In genomic region chr4:133816504-133816875, GRCm38 (mm10) we compare ENCODE assay signal across 8 mouse cellular contexts. TPM values are rescaled to one million over a fixed set of nuclear protein-coding genes. Genes with fewer than 3 reads are reported as not detected.
A peak's percentile ranks its signal among the peaks of the same experiment; 100 is the strongest.
DNase-seq lines count a peak whose midpoint lies in the region; ATAC-seq and TF ChIP-seq lines count a peak whose summit lies in the region.

No protein-coding gene starts in this region.

- DNase-seq in forebrain, embryonic 10.5 days (ENCODE audit: extremely low spot score, low spot score): no peak
- no peak for DNase-seq in forebrain, embryonic 14.5 days (ENCODE audit: low spot score)
- DNase-seq in lung, embryonic 14.5 days: no peak
- no peak for DNase-seq in lung, postnatal 14 days
- no peak for DNase-seq in thymus, postnatal 4 days
- no peak for DNase-seq in urinary bladder, postnatal 10 days (ENCODE audit: low spot score)

- H3K4me1 ChIP-seq in forebrain, embryonic 10.5 days: peaks cover 47% of the 10 kb centered on the region
- peaks cover 12% of the 10 kb centered on the region; the same call in 1 of the 2 replicates for H3K4me1 ChIP-seq in forebrain, embryonic 14.5 days (ENCODE audit: control insufficient read depth, insufficient read depth, low read length)
- peaks cover 11% of the 10 kb centered on the region for H3K4me1 ChIP-seq in lung, embryonic 14.5 days (ENCODE audit: insufficient read depth)
- peaks cover 22% of the 10 kb centered on the region for H3K4me1 ChIP-seq in heart, embryonic 16.5 days (ENCODE audit: control insufficient read depth, insufficient read depth, low read length)
- peaks cover 27% of the 10 kb centered on the region for H3K4me1 ChIP-seq in liver, embryonic 16.5 days (ENCODE audit: control insufficient read depth, low read depth, low read length)

- H3K4me2 ChIP-seq in forebrain, embryonic 14.5 days (ENCODE audit: low read length): no peak overlapping the region
- H3K4me2 ChIP-seq in lung, embryonic 14.5 days: peak overlapping the region; percentile 74
- H3K4me2 ChIP-seq in heart, embryonic 16.5 days (ENCODE audit: low read depth, low read length): peak overlapping the region; percentile 74
- peak overlapping the region; percentile 41 for H3K4me2 ChIP-seq in liver, embryonic 16.5 days (ENCODE audit: low read depth, low read length)

- H3K27ac ChIP-seq in forebrain, embryonic 10.5 days: peak overlapping the region; percentile 100
- H3K27ac ChIP-seq in forebrain, embryonic 14.5 days (ENCODE audit: low read depth, low read length): no peak overlapping the region
- peak overlapping the region; percentile 100 for H3K27ac ChIP-seq in lung, embryonic 14.5 days (ENCODE audit: low read depth)
- H3K27ac ChIP-seq in heart, embryonic 16.5 days (ENCODE audit: low read length): peak overlapping the region; percentile 99
- no peak overlapping the region for H3K27ac ChIP-seq in liver, embryonic 16.5 days (ENCODE audit: low read length)

- 26% methylated on average over 7 of the region's 7 CpGs for WGBS in forebrain, embryonic 10.5 days
- WGBS in forebrain, embryonic 14.5 days: 31% methylated on average over 7 of the region's 7 CpGs
- WGBS in lung, embryonic 14.5 days: 13% methylated on average over 7 of the region's 7 CpGs
- WGBS in heart, embryonic 16.5 days: 18% methylated on average over 7 of the region's 7 CpGs
- WGBS in liver, embryonic 16.5 days (ENCODE audit: insufficient replicate concordance): 31% methylated on average over 7 of the region's 7 CpGs

- H3K9ac ChIP-seq in forebrain, embryonic 14.5 days (ENCODE audit: low read length): no peak overlapping the region
- peak overlapping the region; percentile 85 for H3K9ac ChIP-seq in lung, embryonic 14.5 days
- peak overlapping the region; percentile 91 for H3K9ac ChIP-seq in heart, embryonic 16.5 days (ENCODE audit: low read length)
- H3K9ac ChIP-seq in liver, embryonic 16.5 days (ENCODE audit: low read depth, low read length): no peak overlapping the region; the same call in 1 of the 2 replicates

- no peaks in the 10 kb centered on the region for H3K36me3 ChIP-seq in forebrain, embryonic 10.5 days (replicated peaks)
- no peaks in the 10 kb centered on the region for H3K36me3 ChIP-seq in forebrain, embryonic 14.5 days (ENCODE audit: control insufficient read depth, insufficient read depth, low read length)
- H3K36me3 ChIP-seq in lung, embryonic 14.5 days (ENCODE audit: insufficient read depth): no peaks in the 10 kb centered on the region
- H3K36me3 ChIP-seq in heart, embryonic 16.5 days (ENCODE audit: control insufficient read depth, insufficient read depth): no peaks in the 10 kb centered on the region
- no peaks in the 10 kb centered on the region for H3K36me3 ChIP-seq in liver, embryonic 16.5 days (ENCODE audit: control insufficient read depth, insufficient read depth)

- H3K9me3 ChIP-seq in forebrain, embryonic 10.5 days: no peaks in the 10 kb centered on the region
- no peaks in the 10 kb centered on the region for H3K9me3 ChIP-seq in forebrain, embryonic 14.5 days (replicated peaks; ENCODE audit: control insufficient read depth, low read length)
- H3K9me3 ChIP-seq in lung, embryonic 14.5 days (ENCODE audit: low read depth, low read length): no peaks in the 10 kb centered on the region
- H3K9me3 ChIP-seq in heart, embryonic 16.5 days (replicated peaks; ENCODE audit: control insufficient read depth, low read length): no peaks in the 10 kb centered on the region
- no peaks in the 10 kb centered on the region for H3K9me3 ChIP-seq in liver, embryonic 16.5 days (replicated peaks; ENCODE audit: control insufficient read depth, low read length)

- TF ChIP-seq CTCF in lung, embryonic 14.5 days (IDR thresholded peaks at IDR 0.05; ENCODE audit: low read depth): no peak

- H3K27me3 ChIP-seq in forebrain, embryonic 10.5 days (ENCODE audit: poor library complexity, severe bottlenecking): peaks cover 23% of the 10 kb centered on the region
- H3K27me3 ChIP-seq in forebrain, embryonic 14.5 days (replicated peaks; ENCODE audit: control insufficient read depth, insufficient read depth, low read length): no peaks in the 10 kb centered on the region
- no peaks in the 10 kb centered on the region for H3K27me3 ChIP-seq in lung, embryonic 14.5 days (ENCODE audit: insufficient read depth, low read length)
- no peaks in the 10 kb centered on the region for H3K27me3 ChIP-seq in heart, embryonic 16.5 days (ENCODE audit: control insufficient read depth, insufficient read depth, low read length)
- H3K27me3 ChIP-seq in liver, embryonic 16.5 days (ENCODE audit: control insufficient read depth, insufficient read depth, low read depth, low read length): no peaks in the 10 kb centered on the region

- ATAC-seq in forebrain, embryonic 14.5 days: no peak
- ATAC-seq in lung, embryonic 14.5 days (ENCODE audit: insufficient read depth): no peak
- ATAC-seq in heart, embryonic 16.5 days (replicated peaks; ENCODE audit: extremely low read depth, insufficient read depth, low FRiP score): no peak
- ATAC-seq in liver, embryonic 16.5 days (ENCODE audit: low read depth): no peak

- H3K4me3 ChIP-seq in forebrain, embryonic 10.5 days: peak overlapping the region; percentile 67
- no peak overlapping the region for H3K4me3 ChIP-seq in forebrain, embryonic 14.5 days (ENCODE audit: low read depth, low read length)
- peak overlapping the region; percentile 18 for H3K4me3 ChIP-seq in lung, embryonic 14.5 days (ENCODE audit: low read depth, low read length)
- peak overlapping the region; percentile 38 for H3K4me3 ChIP-seq in heart, embryonic 16.5 days (ENCODE audit: low read length)
- H3K4me3 ChIP-seq in liver, embryonic 16.5 days (ENCODE audit: low read depth, low read length): peak overlapping the region; percentile 9; the same call in 1 of the 2 replicates

RNA-seq across cellular contexts. Expression of gene Arid1a, which starts 59.9 kb away (rescaled TPM):
- polyA plus RNA-seq in forebrain, embryonic 10.5 days (2016; fragmentation: Nextera tagmentation; extraction: Ambion mirVana): 35.3 and 38.8 TPM in 2 replicates
- polyA plus RNA-seq in forebrain, embryonic 14.5 days (2014; fragmentation: Nextera tagmentation; extraction: Ambion mirVana): 30.9 and 35.4 TPM in 2 replicates
- 40.1 and 44.7 TPM in 2 replicates for polyA plus RNA-seq in lung, embryonic 14.5 days (2014; fragmentation: Nextera tagmentation; extraction: Ambion mirVana)
- 18.8 and 20.0 TPM in 2 replicates for polyA plus RNA-seq in heart, embryonic 16.5 days (2015; fragmentation: Nextera tagmentation; extraction: Ambion mirVana)
- polyA plus RNA-seq in liver, embryonic 16.5 days (2015; fragmentation: Nextera tagmentation; extraction: Ambion mirVana): 7.6 and 7.9 TPM in 2 replicates

Comparison
In these comparisons a context has a peak if more than half of its experiments do, and no peak if none do; other contexts are left out.
1. H3K27ac ChIP-seq: peak in forebrain, embryonic 10.5 days (single experiment), lung, embryonic 14.5 days (single experiment) and heart, embryonic 16.5 days (single experiment); none in forebrain, embryonic 14.5 days (single experiment) and liver, embryonic 16.5 days (single experiment).
2. H3K9ac ChIP-seq: peak in lung, embryonic 14.5 days (single experiment) and heart, embryonic 16.5 days (single experiment); none in forebrain, embryonic 14.5 days (single experiment) and liver, embryonic 16.5 days (single experiment).